Mouse (Mus musculus): ENCODE measurements around the gene Grin2a. TPM values are rescaled to one million over a fixed set of nuclear protein-coding genes. Genes with fewer than 3 reads are reported as not detected.

Grin2a gene
- polyA plus RNA-seq (2017; shearing (Covaris generic)) = not detected

GRCm38 (mm10) chr16:9994951-9995813 lies at the start of gene Grin2a:
Gene Grin2a, minus strand, starts transcription at chr16:9995560.

Other genes with a start within 250 kb of the Grin2a start
- 1.5 TPM for gene Rpl39l, start 174.7 kb upstream of the Grin2a start, polyA plus RNA-seq (2017; shearing (Covaris generic))
- gene Atf7ip2, start 197.2 kb upstream of the Grin2a start, polyA plus RNA-seq (2017; shearing (Covaris generic)) = 0.90 TPM